Mouse (Mus musculus) limb, embryonic 14.5 days (tissue): ENCODE data around the gene Olfr1341. TPM values are rescaled to one million over a fixed set of nuclear protein-coding genes. Genes with fewer than 3 reads are reported as not detected.

Experiments
- ATAC-seq: fragments of 200-750 bp; cut with Nextera tagmentation; 2 replicates; pipeline ENCODE4 v1.8.0; 2017; ENCODE audit warnings: low read depth, moderate number of reproducible peaks, moderate TSS enrichment; ENCODE audit not compliant: low FRiP score
- DNase-seq: peaks from one replicate; pipeline ENCODE4 v3.0.0-alpha.2; 2015; ENCODE audit warnings: low spot score
- H3K27ac ChIP-seq: fragments of 300-500 bp; sonication (generic); replicated peaks from 2 replicates; pipeline ENCODE4 v1.5.1; 2014; ENCODE audit warnings: low read depth, mild to moderate bottlenecking, low read length, moderate library complexity, mixed read lengths
- H3K27me3 ChIP-seq: fragments of 300-500 bp; sonication (generic); 2 replicates; pipeline ENCODE4 v1.6.1; 2014; ENCODE audit warnings: low read length, mixed read lengths; ENCODE audit not compliant: control insufficient read depth, insufficient read depth
- H3K36me3 ChIP-seq: fragments of 300-500 bp; sonication (generic); 2 replicates; pipeline ENCODE4 v1.6.1; 2014; ENCODE audit warnings: mild to moderate bottlenecking, low read length, moderate library complexity, mixed read lengths; ENCODE audit not compliant: control insufficient read depth, insufficient read depth
- H3K4me1 ChIP-seq: fragments of 300-500 bp; sonication (generic); 2 replicates; pipeline ENCODE4 v1.6.1; 2014; ENCODE audit warnings: antibody characterized with exemption, low read length, mixed read lengths; ENCODE audit not compliant: control insufficient read depth, insufficient read depth
- H3K4me2 ChIP-seq: fragments of 300-500 bp; sonication (generic); replicated peaks from 2 replicates; pipeline ENCODE4 v1.6.1; 2014; ENCODE audit warnings: low read depth, mild to moderate bottlenecking, low read length, moderate library complexity; ENCODE audit not compliant: severe bottlenecking
- H3K4me3 ChIP-seq: fragments of 300-500 bp; sonication (generic); replicated peaks from 2 replicates; pipeline ENCODE4 v1.5.1; 2014; ENCODE audit warnings: low read length
- H3K9ac ChIP-seq: fragments of 300-500 bp; sonication (generic); 2 replicates; pipeline ENCODE4 v1.6.1; 2014; ENCODE audit warnings: mild to moderate bottlenecking, low read depth, low read length, moderate library complexity; ENCODE audit not compliant: severe bottlenecking
- H3K9me3 ChIP-seq: fragments of 300-500 bp; sonication (generic); 2 replicates; pipeline ENCODE4 v1.6.1; 2016; ENCODE audit warnings: low read length; ENCODE audit not compliant: control insufficient read depth
- POLR2A ChIP-seq: fragments of 200-500 bp; IDR thresholded peaks from 2 replicates; pipeline ENCODE4 v1.8.0; 2012; ENCODE audit warnings: inconsistent platforms, mild to moderate bottlenecking, moderate library complexity, borderline replicate concordance; ENCODE audit not compliant: insufficient read depth, insufficient read length; ENCODE audit errors: extremely low read depth
- WGBS: fragments of 180-500 bp; shearing (Covaris S2); extraction: QIAGEN DNeasy Blood & Tissue Kit; methylation state at CpG from one replicate; pipeline ENCODE4 v1.1.7; 2014; 5-methylcytosine and 5-hydroxymethylcytosine counted together
- polyA plus RNA-seq, 2 experiments: library from polyadenylated mRNA; depleted of rRNA in 1 of 2; stranded (reverse) in 1 of 2; unstranded in 1 of 2; fragments of >200 nt; fragmentation: Nextera tagmentation in 1 of 2; extraction: Ambion mirVana in 1 of 2; gene quantifications; 2 replicates each; pipeline versions ENCODE4 v1.2.1 to v1.2.3; 2012 to 2014

Olfr1341 gene
- polyA plus RNA-seq, 2 experiments, result not detected

GRCm38 (mm10) chr4:118708086-118708485 is 4.8 kb downstream of the Olfr1341 start:
- no peak overlapping the region for H3K9ac ChIP-seq
- WGBS, result 80% methylated on average over 5 of the region's 5 CpGs
- no peak overlapping the region for H3K4me2 ChIP-seq
- DNase-seq (no peak), ATAC-seq (no peak)
- H3K27ac ChIP-seq, result no peak overlapping the region
- no peaks in the 10 kb centered on the region for H3K9me3 ChIP-seq
- no peaks in the 10 kb centered on the region for H3K27me3 ChIP-seq
- H3K4me3 ChIP-seq, result no peak overlapping the region
- H3K36me3 ChIP-seq, result no peaks in the 10 kb centered on the region
- H3K4me1 ChIP-seq, result no peaks in the 10 kb centered on the region
- TF ChIP-seq POLR2A, result no peak

GRCm38 (mm10) chr4:118711656-118712055 is 8.3 kb downstream of the Olfr1341 start:
- ATAC-seq, result no peak
- no peaks in the 10 kb centered on the region for H3K36me3 ChIP-seq
- TF ChIP-seq POLR2A, result no peak

GRCm38 (mm10) chr4:118719838-118720237 is 16.5 kb downstream of the Olfr1341 start, which contains the start of gene Olfr1340:
Olfr1340 (plus strand) TSS chr4:118720138.
- H3K4me2 ChIP-seq, result no peak within 1 kb of the TSS
- H3K9me3 ChIP-seq, result no peaks in the 10 kb centered on the region
- no peaks in the 10 kb centered on the region for H3K4me1 ChIP-seq
- H3K4me3 ChIP-seq, result no peak within 1 kb of the TSS
- DNase-seq (no peak), ATAC-seq (no peak)
- H3K9ac ChIP-seq, result no peak within 1 kb of the TSS
- H3K27ac ChIP-seq, result no peak within 1 kb of the TSS
- no peak for TF ChIP-seq POLR2A
- H3K27me3 ChIP-seq, result no peaks in the 10 kb centered on the region
- H3K36me3 ChIP-seq, result no peaks in the 10 kb centered on the region

More at GRCm38 (mm10) chr4:118711656-118712055, 8.3 kb downstream of the Olfr1341 start:
- Histone ChIP-seq H3K4me1 (no peaks in the 10 kb centered on the region), H3K9me3 (no peaks in the 10 kb centered on the region), H3K4me3 (no peak overlapping the region), H3K27me3 (no peaks in the 10 kb centered on the region), H3K4me2 (no peak overlapping the region), H3K27ac (no peak overlapping the region), H3K9ac (no peak overlapping the region)
- no peak for DNase-seq
- WGBS, result 65% methylated on average over 1 of the region's 1 CpGs

DNA sequence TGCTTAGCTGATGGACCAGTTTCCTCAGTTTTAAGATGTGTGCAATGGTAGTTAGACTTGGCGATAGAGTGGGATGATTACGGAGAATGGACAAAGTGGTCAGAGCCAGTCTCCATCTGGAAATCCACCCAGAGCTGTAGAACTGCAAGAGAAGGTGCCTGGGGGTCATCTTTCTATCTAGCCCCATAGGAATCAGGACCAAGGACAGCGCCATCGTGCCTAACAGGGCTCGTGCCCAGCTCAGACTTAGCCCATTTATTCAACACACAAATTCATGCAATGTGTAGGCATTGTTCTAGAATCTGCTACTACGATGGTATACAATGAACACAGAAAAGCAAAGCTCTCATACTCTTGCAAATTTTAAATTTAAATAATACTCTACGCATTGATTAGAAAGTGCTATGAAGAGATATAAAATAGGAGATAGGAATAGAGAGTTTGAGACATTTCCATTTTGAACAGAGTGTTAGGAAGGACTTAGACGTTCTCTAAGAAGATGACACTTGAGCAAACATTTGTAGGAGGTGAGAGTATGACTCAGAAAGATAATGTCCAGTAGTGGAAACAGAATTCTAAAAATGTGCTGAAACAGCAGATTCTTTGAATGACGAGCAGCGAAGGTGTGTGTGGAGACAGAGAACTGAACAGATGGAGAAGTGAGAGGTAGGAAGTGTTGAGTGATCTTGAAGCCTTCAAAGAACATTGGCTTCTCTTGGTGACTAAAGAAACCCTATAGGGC is 18.6 kb downstream of the Olfr1341 start:
- 52% methylated on average over 10 of the region's 10 CpGs for WGBS
- Histone ChIP-seq H3K9ac (no peak overlapping the region), H3K4me1 (no peaks in the 10 kb centered on the region), H3K27me3 (no peaks in the 10 kb centered on the region), H3K4me2 (no peak overlapping the region), H3K4me3 (no peak overlapping the region), H3K27ac (no peak overlapping the region), H3K36me3 (no peaks in the 10 kb centered on the region), H3K9me3 (no peaks in the 10 kb centered on the region)
- no peak for ATAC-seq
- TF ChIP-seq POLR2A, result no peak
- peak; percentile 28 for DNase-seq

- 89% methylated on average over 1 of the region's 1 CpGs for WGBS
- no peak for TF ChIP-seq POLR2A
- ATAC-seq (no peak), DNase-seq (no peak)
- no peaks in the 10 kb centered on the region for H3K36me3 ChIP-seq
- H3K9ac ChIP-seq, result no peak within 1 kb of the TSS
- H3K4me1 ChIP-seq, result no peaks in the 10 kb centered on the region
- H3K4me3 ChIP-seq, result no peak within 1 kb of the TSS
- no peaks in the 10 kb centered on the region for H3K27me3 ChIP-seq
- H3K4me2 ChIP-seq, result no peak within 1 kb of the TSS
- H3K27ac ChIP-seq, result no peak within 1 kb of the TSS
- no peaks in the 10 kb centered on the region for H3K9me3 ChIP-seq
Observed at GRCm38 (mm10) chr4:118731875-118732274, 28.6 kb downstream of the Olfr1341 start, which contains the start of gene Olfr1339. Olfr1339 (plus strand) TSS chr4:118732175.
